Mouse (Mus musculus): Measurements from ENCODE around the gene Gm26602. TPM values are rescaled to one million over a fixed set of nuclear protein-coding genes. Genes with fewer than 3 reads are reported as not detected.

Gm26602 gene
- not detected for total RNA-seq (2023)

GRCm38 (mm10) chr10:79910556-79910955, at the start of gene Gm26602:
Gene Gm26602 (plus strand): TSS chr10:79910856.

GRCm38 (mm10) chr10:79874290-79874862, 36.3 kb upstream of the Gm26602 start, which contains the start of the genes Prtn3 and Plppr3:
Gene Prtn3 (plus strand): TSS chr10:79874476.
Gene Plppr3 (minus strand): TSS chr10:79874634.

GRCm38 (mm10) chr10:79886054-79886453, 24.6 kb upstream of the Gm26602 start, which contains the start of gene Elane:
Gene Elane (plus strand): TSS chr10:79886247.

GRCm38 (mm10) chr10:79890670-79891069, 20.0 kb upstream of the Gm26602 start, which contains the start of gene Cfd:
Gene Cfd (plus strand): TSS chr10:79890853.

GRCm38 (mm10) chr10:79908167-79909091, 2.2 kb upstream of the Gm26602 start, which contains the start of gene Med16:
Gene Med16 (minus strand): TSS chr10:79908923.

GRCm38 (mm10) chr10:79916808-79917531, 6.3 kb downstream of the Gm26602 start, which contains the start of gene Kiss1r:
Gene Kiss1r (plus strand): TSS chr10:79916971.

GRCm38 (mm10) chr10:79920958-79921535, 10.4 kb downstream of the Gm26602 start, which contains the start of gene R3hdm4:
Gene R3hdm4 (minus strand): TSS chr10:79921208.

GRCm38 (mm10) chr10:79926491-79927323, 16.1 kb downstream of the Gm26602 start, which contains the start of gene Arid3a:
Gene Arid3a (plus strand): TSS chr10:79927043.

GRCm38 (mm10) chr10:79959847-79960601, 49.4 kb downstream of the Gm26602 start, which contains the start of gene Wdr18:
Gene Wdr18 (plus strand): TSS chr10:79960152.

Other genes starting within 250 kb of the Gm26602 start
- not detected for gene Madcam1, start 246.3 kb upstream of the Gm26602 start, total RNA-seq (2023)
- gene Tpgs1, start 241.5 kb upstream of the Gm26602 start, total RNA-seq (2023): 10 to 100 TPM; 20.0 to 24.9 TPM
- gene Cdc34, start 228.7 kb upstream of the Gm26602 start, total RNA-seq (2023): 10 to 100 TPM; 68.4 to 73.0 TPM
- 1 to 10 TPM; 1.2 to 2.0 TPM for gene Gzmm, start 221.8 kb upstream of the Gm26602 start, total RNA-seq (2023)
- 100 to 1,000 TPM; 142 to 159 TPM for gene Bsg, start 206.4 kb upstream of the Gm26602 start, total RNA-seq (2023)
- under 1 TPM in 1 of 2 experiments, not detected in 1; 0.31 TPM for gene Hcn2, start 194.2 kb upstream of the Gm26602 start, total RNA-seq (2023)
- gene Polrmt, start 164.3 kb upstream of the Gm26602 start, total RNA-seq (2023): 10 to 100 TPM; 12.2 to 14.2 TPM
- not detected for gene Fgf22, start 155.8 kb upstream of the Gm26602 start, total RNA-seq (2023)
- gene Rnf126, start 143.9 kb upstream of the Gm26602 start, total RNA-seq (2023): 10 to 100 TPM; 23.5 to 29.1 TPM
- 1 to 10 TPM; 4.3 to 4.5 TPM for gene Fstl3, start 133.6 kb upstream of the Gm26602 start, total RNA-seq (2023)
- gene Prss57, start 119.9 kb upstream of the Gm26602 start, total RNA-seq (2023): 10 to 100 TPM; 22.9 to 23.5 TPM
- 100 to 1,000 TPM; 118 to 122 TPM for gene Palm, start 117.3 kb upstream of the Gm26602 start, total RNA-seq (2023)
- 1 to 10 TPM in 1 of 2 experiments, under 1 TPM in 1; 0.64 to 1.1 TPM for gene Misp, start 89.9 kb upstream of the Gm26602 start, total RNA-seq (2023)
- gene Ptbp1, start 56.4 kb upstream of the Gm26602 start, total RNA-seq (2023): 100 to 1,000 TPM; 255 to 282 TPM
- 100 to 1,000 TPM; 525 to 560 TPM for gene Prtn3, start 36.4 kb upstream of the Gm26602 start, total RNA-seq (2023)
- 10 to 100 TPM; 20.1 to 25.2 TPM for gene Plppr3, start 36.2 kb upstream of the Gm26602 start, total RNA-seq (2023)
- 100 to 1,000 TPM; 647 to 654 TPM for gene Elane, start 24.6 kb upstream of the Gm26602 start, total RNA-seq (2023)
- under 1 TPM in 1 of 2 experiments, not detected in 1; 0.46 TPM for gene Cfd, start 20.0 kb upstream of the Gm26602 start, total RNA-seq (2023)
- 10 to 100 TPM; 33.3 to 34.5 TPM for gene Med16, start 1.9 kb upstream of the Gm26602 start, total RNA-seq (2023)
- 1 to 10 TPM; 4.2 to 5.2 TPM for gene Kiss1r, start 6.1 kb downstream of the Gm26602 start, total RNA-seq (2023)
- gene R3hdm4, start 10.4 kb downstream of the Gm26602 start, total RNA-seq (2023): 100 to 1,000 TPM; 448 to 486 TPM
- gene Arid3a, start 16.2 kb downstream of the Gm26602 start, total RNA-seq (2023): 100 to 1,000 TPM; 176 to 193 TPM
- 1 to 10 TPM; 8.5 to 9.7 TPM for gene Wdr18, start 49.3 kb downstream of the Gm26602 start, total RNA-seq (2023)
- gene Grin3b, start 59.9 kb downstream of the Gm26602 start, total RNA-seq (2023): under 1 TPM in 1 of 2 experiments, not detected in 1; 0.20 TPM
- gene Tmem259, start 73.5 kb downstream of the Gm26602 start, total RNA-seq (2023): 10 to 100 TPM; 64.3 to 74.9 TPM
- gene Cnn2, start 77.7 kb downstream of the Gm26602 start, total RNA-seq (2023): 100 to 1,000 TPM; 518 to 532 TPM
- 100 to 1,000 TPM; 108 to 114 TPM for gene Abca7, start 85.6 kb downstream of the Gm26602 start, total RNA-seq (2023)
- 100 to 1,000 TPM; 413 to 426 TPM for gene Arhgap45, start 105.8 kb downstream of the Gm26602 start, total RNA-seq (2023)
- gene Polr2e, start 128.9 kb downstream of the Gm26602 start, total RNA-seq (2023): 10 to 100 TPM; 40.4 to 41.4 TPM
- gene Gpx4, start 136.3 kb downstream of the Gm26602 start, total RNA-seq (2023): 100 to 1,000 TPM; 313 to 334 TPM
- 100 to 1,000 TPM; 125 to 162 TPM for gene Sbno2, start 194.7 kb downstream of the Gm26602 start, total RNA-seq (2023)
- 100 to 1,000 TPM; 175 to 179 TPM for gene Stk11, start 204.9 kb downstream of the Gm26602 start, total RNA-seq (2023)
- gene Atp5d, start 227.8 kb downstream of the Gm26602 start, total RNA-seq (2023): 100 to 1,000 TPM; 122 to 126 TPM
- gene Cbarp, start 230.0 kb downstream of the Gm26602 start, total RNA-seq (2023): 1 to 10 TPM; 1.3 to 1.7 TPM
- 100 to 1,000 TPM; 232 to 270 TPM for gene Midn, start 237.4 kb downstream of the Gm26602 start, total RNA-seq (2023)

Data from neutrophil, adult 83 days (primary cell).